Comparison of ENCODE assay signal across 24 mouse cellular contexts in the genomic region with DNA sequence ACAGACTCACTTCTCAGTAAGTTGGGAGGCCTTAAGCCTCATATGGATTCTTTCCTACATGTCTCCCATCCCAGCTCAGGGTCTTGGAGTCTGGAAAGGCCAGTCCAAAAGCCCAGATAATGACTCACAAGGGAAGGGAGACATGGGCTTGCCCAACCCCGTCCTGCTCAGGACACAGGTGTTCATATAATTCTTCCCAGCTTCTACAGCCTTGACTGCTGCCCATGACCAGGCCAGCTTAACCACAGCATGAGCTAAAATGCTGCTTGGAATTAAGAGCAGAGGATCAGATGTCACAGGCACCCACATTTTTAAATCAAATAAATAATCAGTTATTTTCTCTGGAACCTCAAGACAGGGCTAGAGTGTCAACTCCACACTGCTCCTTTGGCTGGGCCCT. TPM values are rescaled to one million over a fixed set of nuclear protein-coding genes. Genes with fewer than 3 reads are reported as not detected.
DNase-seq lines count a peak whose midpoint lies in the region; ATAC-seq lines count a peak whose summit lies in the region.
"Had no signal": no experiment of that assay in that cellular context is flagged by ENCODE, and none has a peak within 500 bp of the region (broad histone marks: within the 10 kb centered on the region; RNA-seq: fewer than 3 reads in every experiment).

No protein-coding gene starts in this region.

- no peak overlapping the region for H3K9ac ChIP-seq in hindbrain, embryonic 12.5 days
- H3K9ac ChIP-seq in liver, embryonic 12.5 days = no peak overlapping the region
- H3K9ac ChIP-seq: embryonic facial prominence, embryonic 13.5 days; embryonic facial prominence, embryonic 15.5 days; forebrain, embryonic 13.5 days; forebrain, embryonic 15.5 days; forebrain, postnatal 0 days had no signal

- peaks cover 6% of the 10 kb centered on the region; the same call in 1 of the 2 replicates for H3K4me1 ChIP-seq in hindbrain, embryonic 12.5 days
- no peaks in the 10 kb centered on the region for H3K4me1 ChIP-seq in liver, embryonic 12.5 days
- H3K4me1 ChIP-seq: forebrain, embryonic 15.5 days had no signal

- H3K4me3 ChIP-seq in hindbrain, embryonic 12.5 days = no peak overlapping the region
- no peak overlapping the region for H3K4me3 ChIP-seq in liver, embryonic 12.5 days
- H3K4me3 ChIP-seq: embryonic facial prominence, embryonic 13.5 days; embryonic facial prominence, embryonic 15.5 days; forebrain, embryonic 10.5 days; forebrain, embryonic 13.5 days; forebrain, embryonic 15.5 days had no signal

- no peaks in the 10 kb centered on the region; the same call in 1 of the 2 replicates for H3K9me3 ChIP-seq in hindbrain, embryonic 12.5 days (replicated peaks)
- H3K9me3 ChIP-seq in liver, embryonic 12.5 days (replicated peaks) = no peaks in the 10 kb centered on the region
- H3K9me3 ChIP-seq: embryonic facial prominence, embryonic 13.5 days; embryonic facial prominence, embryonic 15.5 days; forebrain, embryonic 10.5 days; forebrain, embryonic 13.5 days; forebrain, embryonic 15.5 days had no signal

- no peak overlapping the region for H3K4me2 ChIP-seq in hindbrain, embryonic 12.5 days (replicated peaks)
- H3K4me2 ChIP-seq in liver, embryonic 12.5 days = no peak overlapping the region
- H3K4me2 ChIP-seq: embryonic facial prominence, embryonic 13.5 days; embryonic facial prominence, embryonic 15.5 days; forebrain, embryonic 13.5 days; forebrain, embryonic 15.5 days had no signal

- 80% methylated on average over 1 of the region's 1 CpGs for whole genome bisulfite sequencing in hindbrain, embryonic 12.5 days
- 70% methylated on average over 1 of the region's 1 CpGs for WGBS in liver, embryonic 12.5 days (ENCODE audit: insufficient replicate concordance)

- no peak overlapping the region for H3K27ac ChIP-seq in hindbrain, embryonic 12.5 days
- no peak overlapping the region for H3K27ac ChIP-seq in liver, embryonic 12.5 days
- H3K27ac ChIP-seq: embryonic facial prominence, embryonic 13.5 days; embryonic facial prominence, embryonic 15.5 days; forebrain, embryonic 10.5 days; forebrain, embryonic 13.5 days; forebrain, embryonic 15.5 days had no signal

- DNase-seq in 3T3-L1 (ENCODE audit: low read depth, low spot score) (peak; percentile 64), NIH3T3 (ENCODE audit: low read depth) (peak; percentile 55)
- DNase-seq in fibroblast of lung, adult 2 months (ENCODE audit: low read depth) = peak; percentile 32
- DNase-seq in gastrocnemius, postnatal 4 days (ENCODE audit: low spot score in 2 of 2) = no peak
- DNase-seq: adrenal gland, adult 2 months; adrenal gland, postnatal 10 days; adrenal gland, postnatal 25 days; cerebellum, adult 11 months; cerebellum, adult 18-20 months; cerebellum, adult 8-10 months; cerebellum, adult 9-11 months; cerebellum, postnatal 14 days; cerebellum, postnatal 36 days; embryo, embryonic 11 days; forebrain, postnatal 0 days had no signal

- no peaks in the 10 kb centered on the region for H3K27me3 ChIP-seq in hindbrain, embryonic 12.5 days
- H3K27me3 ChIP-seq in liver, embryonic 12.5 days (replicated peaks) = no peaks in the 10 kb centered on the region; the same call in 1 of the 2 replicates
- H3K27me3 ChIP-seq: embryonic facial prominence, embryonic 13.5 days; embryonic facial prominence, embryonic 15.5 days; forebrain, embryonic 13.5 days; forebrain, embryonic 15.5 days had no signal

- no peak for ATAC-seq in hindbrain, embryonic 12.5 days (ENCODE audit: low FRiP score)
- no peak for ATAC-seq in liver, embryonic 12.5 days
- ATAC-seq: CD4-positive, CD25-positive, alpha-beta regulatory T cell, adult 4 months; forebrain, embryonic 13.5 days; forebrain, embryonic 15.5 days; forebrain, postnatal 0 days had no signal

- H3K36me3 ChIP-seq in hindbrain, embryonic 12.5 days = 0 out of 2 replicates have a peak, but pooled peaks cover 3% of the 10 kb centered on the region
- no peaks in the 10 kb centered on the region for H3K36me3 ChIP-seq in liver, embryonic 12.5 days
- H3K36me3 ChIP-seq: forebrain, embryonic 10.5 days; forebrain, embryonic 15.5 days; G1E had no signal

RNA-seq across cellular contexts. Expression of gene Mocs1, which starts 47.0 kb away (rescaled TPM):
- 5.0 and 5.5 TPM in 2 replicates for polyA plus RNA-seq in hindbrain, embryonic 12.5 days (2016; fragmentation: Nextera tagmentation; extraction: Ambion mirVana)
- 6.5 and 9.4 TPM in 2 replicates for polyA plus RNA-seq in liver, embryonic 12.5 days (2016; fragmentation: Nextera tagmentation; extraction: Ambion mirVana)
- 10 to 100 TPM; 20.3 to 20.8 TPM for total RNA-seq in gastrocnemius, postnatal 4 days (2021)

Comparison
In these comparisons a context has a peak if more than half of its experiments do, and no peak if none do; other contexts are left out.
1. DNase-seq: peak in 3T3-L1 (single experiment), NIH3T3 (single experiment) and fibroblast of lung, adult 2 months (single experiment); none in gastrocnemius, postnatal 4 days (0 of 2).